Mouse (Mus musculus) Muller cell, postnatal 12 days (primary cell): ENCODE measurements at regions not wholly inside any gene's neighbourhood (a gene's known extent, or its start where the extent isn't known, plus 50 kb on each side); places are given as distances from the start of the nearest gene placed in this dataset.
"Not testable (repeated sequence)": the region's sequence is repeated elsewhere in the genome, so short reads cannot be mapped to it uniquely, and the experiment has no call there.

Experiments used
- DNase-seq: peaks from one replicate; pipeline ENCODE4 v3.0.0-alpha.2; 2015; ENCODE audit errors: inconsistent ontology term

- not testable (repeated sequence) for DNase-seq
These were observed 410.0 kb downstream of the Kif2b start for GRCm38 (mm10) chr11:91167336-91167735.

GRCm38 (mm10) chr11:91133753-91134270 is 443.5 kb downstream of the Kif2b start:
- no peak for DNase-seq

GRCm38 (mm10) chr11:91132771-91133380 is 444.5 kb downstream of the Kif2b start:
- DNase-seq = no peak

GRCm38 (mm10) chr11:91131960-91132359 is 443.8 kb upstream of the Tom1l1 start:
- DNase-seq = no peak

- DNase-seq = no peak
These were observed 410.0 kb upstream of the Tom1l1 start for GRCm38 (mm10) chr11:91098186-91098585.

GRCm38 (mm10) chr11:91097552-91097951 is 409.4 kb upstream of the Tom1l1 start:
- DNase-seq = peak; percentile 10

GRCm38 (mm10) chr11:91096000-91096652 is 408.0 kb upstream of the Tom1l1 start:
- no peak for DNase-seq

- peak; percentile 1 for DNase-seq
These were observed 377.2 kb upstream of the Tom1l1 start for GRCm38 (mm10) chr11:91065365-91065764.

- DNase-seq = peak; percentile 3
These were observed 368.9 kb upstream of the Tom1l1 start for GRCm38 (mm10) chr11:91056966-91057597.

- DNase-seq = no peak
These were observed 365.2 kb upstream of the Tom1l1 start for GRCm38 (mm10) chr11:91053321-91053720.

GRCm38 (mm10) chr11:91051646-91052045 is 363.5 kb upstream of the Tom1l1 start:
- DNase-seq = peak; percentile 9

- DNase-seq = no peak
These were observed 353.3 kb upstream of the Tom1l1 start for GRCm38 (mm10) chr11:91041486-91041885.
